Mouse (Mus musculus) retina, embryonic 14.5 days (tissue): Measurements from ENCODE around the gene Cacna2d1.

Source experiments
- DNase-seq: peaks from one replicate; pipeline ENCODE4 v3.0.0-alpha.2; 2015; ENCODE audit warnings: low spot score

The Cacna2d1 gene

DNA sequence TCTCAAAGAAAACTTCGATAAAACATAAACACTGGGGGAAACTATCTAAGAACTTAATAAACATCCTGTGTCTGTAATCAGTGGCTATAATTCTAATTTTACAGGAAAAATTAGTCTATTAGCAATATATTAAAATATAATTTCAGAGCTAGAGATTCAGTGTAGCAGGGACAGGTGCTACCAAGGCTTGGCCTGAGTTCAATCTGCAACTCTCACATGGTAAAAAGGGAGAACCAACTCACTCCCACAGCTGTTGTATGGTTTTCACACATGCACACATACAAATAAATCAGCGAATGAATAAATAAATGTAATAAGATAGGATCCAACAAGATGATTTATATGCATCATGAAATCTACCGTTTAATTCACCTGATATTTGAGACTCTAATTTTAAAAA is 484.0 kb downstream of the Cacna2d1 start:
- no peak for DNase-seq
